Mouse (Mus musculus): ENCODE measurements around the gene B3gat3. TPM values are rescaled to one million over a fixed set of nuclear protein-coding genes. Genes with fewer than 3 reads are reported as not detected.
A peak's percentile ranks its signal among the peaks of the same experiment; 100 is the strongest.

The B3gat3 gene
- polyA plus RNA-seq, 1 experiment from 2014 or later, result 54.6 TPM

DNA sequence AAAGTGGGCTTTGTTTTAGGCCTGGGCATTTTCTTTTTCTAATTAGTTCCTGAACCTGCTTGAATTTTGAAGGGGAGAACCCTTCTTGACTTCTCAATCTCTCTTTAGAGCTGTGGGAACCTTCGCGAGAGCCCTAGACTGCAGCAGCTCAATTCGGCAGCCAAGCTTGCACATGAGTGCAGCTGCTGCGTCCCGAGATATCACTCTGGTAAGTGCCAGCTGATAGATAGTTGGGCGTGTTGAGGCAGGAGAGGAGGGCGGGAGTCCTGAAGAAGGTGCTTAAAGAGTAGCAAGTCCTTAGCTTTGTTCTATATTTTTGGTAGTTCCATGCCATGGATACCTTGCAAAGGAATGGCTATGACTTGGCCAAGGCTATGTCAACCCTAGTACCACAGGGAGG is 26.8 kb downstream of the B3gat3 start:
- Histone ChIP-seq H3K4me1 (peaks cover 20% of the 10 kb centered on the region), H3K27me3 (no peaks in the 10 kb centered on the region), H3K27ac (no peak overlapping the region), H3K4me2 (replicated peaks) (no peak overlapping the region), H3K9me3 (no peaks in the 10 kb centered on the region), H3K9ac (no peak overlapping the region), H3K4me3 (no peak overlapping the region), H3K36me3 (peaks cover 79% of the 10 kb centered on the region)
- 91% methylated on average over 7 of the region's 7 CpGs for WGBS
- ATAC-seq (ENCODE audit: insufficient number of reproducible peaks, insufficient read depth, low FRiP score, low TSS enrichment), result no peak

- 96% methylated on average over 5 of the region's 5 CpGs for WGBS
- Histone ChIP-seq H3K9me3 (no peaks in the 10 kb centered on the region), H3K36me3 (peaks cover 75% of the 10 kb centered on the region), H3K9ac (no peak overlapping the region), H3K27ac (no peak overlapping the region), H3K4me2 (replicated peaks) (no peak overlapping the region), H3K4me3 (no peak overlapping the region), H3K4me1 (peaks cover 21% of the 10 kb centered on the region), H3K27me3 (no peaks in the 10 kb centered on the region)
- ATAC-seq (ENCODE audit: insufficient number of reproducible peaks, insufficient read depth, low FRiP score, low TSS enrichment), result no peak
These were observed 30.0 kb downstream of the B3gat3 start for GRCm38 (mm10) chr19:8950190-8950589.

DNA sequence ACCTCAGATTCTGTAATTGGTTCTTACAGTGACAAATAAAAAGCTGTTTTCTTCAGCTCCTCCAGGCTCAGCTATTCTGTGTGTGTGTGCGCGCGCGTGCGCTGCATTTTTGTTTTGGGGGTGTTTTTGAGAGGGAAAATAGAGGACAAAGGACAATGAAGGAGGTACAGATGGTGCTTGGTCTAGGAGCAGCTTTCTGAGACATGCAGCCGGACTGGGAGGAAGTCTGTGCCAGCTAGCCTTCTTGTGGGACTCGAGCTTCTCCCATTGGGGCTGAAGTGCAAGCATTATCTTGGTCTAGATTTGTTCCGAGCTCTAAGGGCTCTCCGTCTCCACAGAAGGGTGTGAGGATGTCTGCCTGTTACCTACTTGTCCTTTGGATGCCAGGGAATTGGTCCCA is 32.1 kb downstream of the B3gat3 start:
- H3K9me3 ChIP-seq, result no peaks in the 10 kb centered on the region
- no peaks in the 10 kb centered on the region for H3K27me3 ChIP-seq
- ATAC-seq (ENCODE audit: insufficient number of reproducible peaks, insufficient read depth, low FRiP score, low TSS enrichment), result no peak
- no peak overlapping the region; the same call in 1 of the 2 replicates for H3K9ac ChIP-seq
- H3K27ac ChIP-seq, result peak overlapping the region; percentile 36; the same call in 1 of the 2 replicates
- H3K36me3 ChIP-seq, result peaks cover 71% of the 10 kb centered on the region
- no peak overlapping the region for H3K4me3 ChIP-seq
- WGBS, result 93% methylated on average over 9 of the region's 9 CpGs
- H3K4me1 ChIP-seq, result peaks cover 21% of the 10 kb centered on the region
- peak overlapping the region; percentile 83; the same call in 1 of the 2 replicates for H3K4me2 ChIP-seq (replicated peaks)

GRCm38 (mm10) chr19:8953135-8954039 is 33.2 kb downstream of the B3gat3 start, which contains the start of gene Tut1:
Gene Tut1 (plus strand): TSS chr19:8953847.
- H3K36me3 ChIP-seq, result peaks cover 64% of the 10 kb centered on the region
- peak; percentile 85 for ATAC-seq (ENCODE audit: insufficient number of reproducible peaks, insufficient read depth, low FRiP score, low TSS enrichment)
- H3K9me3 ChIP-seq, result no peaks in the 10 kb centered on the region
- H3K27me3 ChIP-seq, result no peaks in the 10 kb centered on the region
- peak within 1 kb of the TSS; percentile 78 for H3K27ac ChIP-seq
- H3K4me2 ChIP-seq (replicated peaks), result peak within 1 kb of the TSS; percentile 83
- H3K4me3 ChIP-seq, result peak within 1 kb of the TSS; percentile 77
- peak within 1 kb of the TSS; percentile 78 for H3K9ac ChIP-seq
- H3K4me1 ChIP-seq, result peaks cover 21% of the 10 kb centered on the region
- 4% methylated on average over 46 of the region's 46 CpGs for WGBS

GRCm38 (mm10) chr19:8954171-8954570 is 34.0 kb downstream of the B3gat3 start:
- H3K36me3 ChIP-seq, result peaks cover 58% of the 10 kb centered on the region
- WGBS, result 9% methylated on average over 9 of the region's 9 CpGs

GRCm38 (mm10) chr19:8962256-8962655 is 42.1 kb downstream of the B3gat3 start:
- Histone ChIP-seq H3K9me3 (no peaks in the 10 kb centered on the region), H3K36me3 (peaks cover 70% of the 10 kb centered on the region), H3K27ac (no peak overlapping the region), H3K9ac (no peak overlapping the region), H3K4me1 (peaks cover 14% of the 10 kb centered on the region), H3K4me3 (no peak overlapping the region), H3K27me3 (no peaks in the 10 kb centered on the region), H3K4me2 (replicated peaks) (no peak overlapping the region)
- 83% methylated on average over 2 of the region's 2 CpGs for WGBS
- no peak for ATAC-seq (ENCODE audit: insufficient number of reproducible peaks, insufficient read depth, low FRiP score, low TSS enrichment)

More at GRCm38 (mm10) chr19:8954171-8954570, 34.0 kb downstream of the B3gat3 start:
- H3K9ac ChIP-seq, result peak overlapping the region; percentile 78
- no peak for ATAC-seq (ENCODE audit: insufficient number of reproducible peaks, insufficient read depth, low FRiP score, low TSS enrichment)
- H3K4me1 ChIP-seq, result peaks cover 21% of the 10 kb centered on the region
- H3K4me2 ChIP-seq (replicated peaks), result peak overlapping the region; percentile 83
- no peaks in the 10 kb centered on the region for H3K27me3 ChIP-seq
- H3K9me3 ChIP-seq, result no peaks in the 10 kb centered on the region
- H3K27ac ChIP-seq, result peak overlapping the region; percentile 73
- peak overlapping the region; percentile 77 for H3K4me3 ChIP-seq

- Histone ChIP-seq H3K4me2 (replicated peaks) (no peak overlapping the region), H3K9me3 (no peaks in the 10 kb centered on the region), H3K9ac (peak overlapping the region; percentile 64; the same call in 1 of the 2 replicates), H3K27me3 (no peaks in the 10 kb centered on the region), H3K4me3 (peak overlapping the region; percentile 73; the same call in 1 of the 2 replicates), H3K36me3 (peaks cover 69% of the 10 kb centered on the region), H3K27ac (0 out of 2 replicates have a peak overlapping the region, but pooled peaks have one; percentile 94), H3K4me1 (peaks cover 20% of the 10 kb centered on the region)
- ATAC-seq (ENCODE audit: insufficient number of reproducible peaks, insufficient read depth, low FRiP score, low TSS enrichment), result no peak
- 89% methylated on average over 11 of the region's 11 CpGs for WGBS
These were observed 44.9 kb downstream of the B3gat3 start for GRCm38 (mm10) chr19:8965075-8965474.

- peaks cover 20% of the 10 kb centered on the region for H3K4me1 ChIP-seq
- no peaks in the 10 kb centered on the region for H3K9me3 ChIP-seq
- 78% methylated on average over 8 of the region's 8 CpGs for WGBS
- no peak for ATAC-seq (ENCODE audit: insufficient number of reproducible peaks, insufficient read depth, low FRiP score, low TSS enrichment)
- peak overlapping the region; percentile 73 for H3K4me3 ChIP-seq
- H3K36me3 ChIP-seq, result peaks cover 69% of the 10 kb centered on the region
- peak overlapping the region; percentile 64 for H3K9ac ChIP-seq
- peak overlapping the region; percentile 84 for H3K4me2 ChIP-seq (replicated peaks)
- peak overlapping the region; percentile 94 for H3K27ac ChIP-seq
- H3K27me3 ChIP-seq, result no peaks in the 10 kb centered on the region
These were observed 45.6 kb downstream of the B3gat3 start for GRCm38 (mm10) chr19:8965771-8966170.

- Histone ChIP-seq H3K4me3 (peak overlapping the region; percentile 73), H3K4me2 (replicated peaks) (peak overlapping the region; percentile 84), H3K27ac (peak overlapping the region; percentile 94), H3K4me1 (peaks cover 20% of the 10 kb centered on the region), H3K36me3 (peaks cover 72% of the 10 kb centered on the region), H3K9ac (peak overlapping the region; percentile 64), H3K27me3 (no peaks in the 10 kb centered on the region), H3K9me3 (no peaks in the 10 kb centered on the region)
- no peak for ATAC-seq (ENCODE audit: insufficient number of reproducible peaks, insufficient read depth, low FRiP score, low TSS enrichment)
- WGBS, result 39% methylated on average over 5 of the region's 5 CpGs
These were observed 46.0 kb downstream of the B3gat3 start for GRCm38 (mm10) chr19:8966198-8966589.

DNA sequence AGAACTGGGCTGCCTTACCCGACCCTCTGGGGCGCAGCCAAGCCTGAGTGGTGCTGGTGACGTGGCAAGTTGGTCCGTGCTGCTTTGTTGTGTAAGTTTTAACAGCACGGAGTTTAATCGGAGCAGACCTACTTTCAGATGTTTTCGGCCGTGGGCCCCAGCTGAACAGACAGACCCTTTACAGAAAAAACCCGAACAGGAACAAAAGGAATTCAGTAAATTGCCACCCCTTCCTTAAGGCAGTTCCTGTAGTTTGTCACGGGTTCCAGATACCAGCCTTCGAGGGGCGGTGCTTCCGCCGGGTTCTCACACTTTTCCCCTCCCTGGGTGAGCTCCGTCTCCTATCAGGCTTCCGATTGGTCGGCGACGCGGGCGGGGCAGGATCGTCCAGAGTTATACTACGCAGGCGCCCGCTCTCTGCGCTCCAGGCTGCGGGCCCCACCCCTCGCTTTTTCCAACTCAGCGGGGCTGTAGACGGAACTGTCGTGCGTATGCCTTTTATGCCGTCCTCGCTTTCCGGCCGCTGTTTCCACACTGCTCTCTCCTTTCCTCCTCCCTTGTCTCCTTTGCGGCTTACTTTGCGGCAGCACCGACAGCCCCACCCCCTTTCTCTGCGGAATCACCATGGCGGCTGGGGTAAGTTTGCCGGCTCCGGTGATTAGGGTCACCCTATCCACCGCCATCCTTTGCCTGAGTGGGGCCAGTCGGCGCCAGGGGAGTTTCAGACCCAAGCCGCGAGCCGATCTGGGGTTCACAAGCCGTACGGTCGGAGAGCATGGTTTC is 46.6 kb downstream of the B3gat3 start, which contains the start of gene Eef1g:
Gene Eef1g, plus strand, starts transcription at position 452 of the 783 bp plus-strand sequence.
- Histone ChIP-seq H3K4me3 (peak within 1 kb of the TSS; percentile 73), H3K9ac (peak within 1 kb of the TSS; percentile 94), H3K4me1 (peaks cover 20% of the 10 kb centered on the region), H3K27ac (peak within 1 kb of the TSS; percentile 94), H3K27me3 (no peaks in the 10 kb centered on the region), H3K36me3 (peaks cover 73% of the 10 kb centered on the region), H3K9me3 (no peaks in the 10 kb centered on the region), H3K4me2 (replicated peaks) (peak within 1 kb of the TSS; percentile 84)
- 1% methylated on average over 52 of the region's 52 CpGs for WGBS
- peak; percentile 99 for ATAC-seq (ENCODE audit: insufficient number of reproducible peaks, insufficient read depth, low FRiP score, low TSS enrichment)

DNA sequence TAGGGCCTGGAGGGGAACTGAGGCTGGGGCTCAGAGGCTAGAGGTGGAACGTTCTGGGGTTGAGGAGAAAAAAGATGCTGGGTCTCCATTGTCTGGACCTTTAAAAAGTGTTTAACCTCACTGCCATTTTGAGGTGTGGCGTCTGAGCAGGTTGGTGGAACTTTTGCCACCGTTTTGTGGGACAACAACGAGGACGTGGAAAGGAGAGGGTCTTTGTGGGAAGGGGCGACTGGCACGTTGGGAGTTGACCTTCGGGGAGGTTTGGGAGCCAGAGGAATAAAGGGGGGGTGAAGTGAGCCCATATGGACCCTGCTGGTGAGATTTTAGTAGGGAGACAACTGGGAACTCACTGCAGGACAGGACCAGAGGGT is 47.2 kb downstream of the B3gat3 start:
- ATAC-seq (ENCODE audit: insufficient number of reproducible peaks, insufficient read depth, low FRiP score, low TSS enrichment), result no peak
- WGBS, result 1% methylated on average over 8 of the region's 8 CpGs
- Histone ChIP-seq H3K27me3 (no peaks in the 10 kb centered on the region), H3K4me1 (peaks cover 20% of the 10 kb centered on the region), H3K9me3 (no peaks in the 10 kb centered on the region), H3K27ac (peak overlapping the region; percentile 94), H3K4me2 (replicated peaks) (peak overlapping the region; percentile 84), H3K9ac (peak overlapping the region; percentile 94), H3K4me3 (peak overlapping the region; percentile 73), H3K36me3 (peaks cover 73% of the 10 kb centered on the region)

All from embryonic facial prominence, embryonic 12.5 days (tissue).